In genomic region chr15:95028862-95029486, GRCm38 (mm10) we compare ENCODE assay signal across 23 mouse cellular contexts.
DNase-seq lines count a peak whose midpoint lies in the region; ATAC-seq and TF ChIP-seq lines count a peak whose summit lies in the region.
"Had no signal": no experiment of that assay in that cellular context is flagged by ENCODE, and none has a peak within 500 bp of the region (broad histone marks: within the 10 kb centered on the region; RNA-seq: fewer than 3 reads in every experiment).

No protein-coding gene starts in this region.

- no peak overlapping the region for H3K9ac ChIP-seq in hindbrain, embryonic 12.5 days
- H3K9ac ChIP-seq in hindbrain, postnatal 0 days (replicated peaks; ENCODE audit: low read length), result no peak overlapping the region
- H3K9ac ChIP-seq in forebrain, embryonic 13.5 days, result no peak overlapping the region
- H3K9ac ChIP-seq in forebrain, postnatal 0 days, result no peak overlapping the region
- H3K9ac ChIP-seq: embryonic facial prominence, embryonic 13.5 days; heart, embryonic 15.5 days; hindbrain, embryonic 15.5 days had no signal

- H3K4me3 ChIP-seq in hindbrain, embryonic 12.5 days, result no peak overlapping the region
- H3K4me3 ChIP-seq in hindbrain, postnatal 0 days (ENCODE audit: low read length), result no peak overlapping the region
- H3K4me3 ChIP-seq in forebrain, embryonic 13.5 days, result no peak overlapping the region
- no peak overlapping the region for H3K4me3 ChIP-seq in forebrain, postnatal 0 days (ENCODE audit: low read depth, low read length)
- H3K4me3 ChIP-seq: embryonic facial prominence, embryonic 13.5 days; heart, embryonic 15.5 days; hindbrain, embryonic 10.5 days; hindbrain, embryonic 15.5 days had no signal

- H3K4me1 ChIP-seq in hindbrain, embryonic 12.5 days, result peaks cover 6% of the 10 kb centered on the region
- H3K4me1 ChIP-seq in hindbrain, postnatal 0 days (ENCODE audit: insufficient read depth, low read length), result no peaks in the 10 kb centered on the region
- peaks cover 13% of the 10 kb centered on the region for H3K4me1 ChIP-seq in forebrain, embryonic 13.5 days
- 0 out of 2 replicates have a peak, but pooled peaks cover 7% of the 10 kb centered on the region for H3K4me1 ChIP-seq in forebrain, postnatal 0 days (ENCODE audit: insufficient read depth)
- H3K4me1 ChIP-seq: embryonic facial prominence, embryonic 13.5 days; heart, embryonic 15.5 days; hindbrain, embryonic 10.5 days had no signal

- H3K9me3 ChIP-seq in hindbrain, embryonic 12.5 days (replicated peaks), result no peaks in the 10 kb centered on the region
- H3K9me3 ChIP-seq in hindbrain, postnatal 0 days (ENCODE audit: low read length), result no peaks in the 10 kb centered on the region
- no peaks in the 10 kb centered on the region for H3K9me3 ChIP-seq in forebrain, embryonic 13.5 days (replicated peaks)
- H3K9me3 ChIP-seq in forebrain, postnatal 0 days (ENCODE audit: low read length), result no peaks in the 10 kb centered on the region
- H3K9me3 ChIP-seq: embryonic facial prominence, embryonic 13.5 days; heart, embryonic 15.5 days; hindbrain, embryonic 10.5 days; hindbrain, embryonic 15.5 days had no signal

- no peaks in the 10 kb centered on the region for H3K27me3 ChIP-seq in hindbrain, embryonic 12.5 days
- no peaks in the 10 kb centered on the region for H3K27me3 ChIP-seq in hindbrain, postnatal 0 days (ENCODE audit: insufficient read depth, low read length)
- H3K27me3 ChIP-seq in forebrain, embryonic 13.5 days, result no peaks in the 10 kb centered on the region
- no peaks in the 10 kb centered on the region for H3K27me3 ChIP-seq in forebrain, postnatal 0 days (ENCODE audit: insufficient read depth, low read length)
- H3K27me3 ChIP-seq: embryonic facial prominence, embryonic 13.5 days; heart, embryonic 15.5 days; hindbrain, embryonic 15.5 days; Patski had no signal

- H3K4me2 ChIP-seq in hindbrain, embryonic 12.5 days (replicated peaks), result no peak overlapping the region
- H3K4me2 ChIP-seq in hindbrain, postnatal 0 days (ENCODE audit: low read depth, low read length), result no peak overlapping the region
- peak overlapping the region; percentile 40 for H3K4me2 ChIP-seq in forebrain, embryonic 13.5 days
- no peak overlapping the region for H3K4me2 ChIP-seq in forebrain, postnatal 0 days (ENCODE audit: low read depth)
- H3K4me2 ChIP-seq: embryonic facial prominence, embryonic 13.5 days; heart, embryonic 11.5 days; heart, embryonic 15.5 days; hindbrain, embryonic 15.5 days had no signal

- DNase-seq in hindbrain, postnatal 0 days (ENCODE audit: low spot score), result no peak
- peak; percentile 11 for DNase-seq in retina, postnatal 1 day
- DNase-seq in retina, embryonic 14.5 days (ENCODE audit: low spot score), result no peak
- no peak for DNase-seq in forebrain, postnatal 0 days
- DNase-seq in left cerebral cortex, adult 9 months (ENCODE audit: low spot score in 2 of 2), result no peak
- DNase-seq in adrenal gland, adult 2 months, result no peak
- DNase-seq: adrenal gland, postnatal 10 days; cerebellum, adult 18-20 months; cerebellum, adult 9-11 months; cerebellum, postnatal 36 days; gastrocnemius, postnatal 10 days; heart, adult 18-20 months; heart, postnatal 14 days had no signal

- WGBS in hindbrain, embryonic 12.5 days, result 55% methylated on average over 13 of the region's 13 CpGs
- 46% methylated on average over 13 of the region's 13 CpGs for WGBS in hindbrain, postnatal 0 days
- whole genome bisulfite sequencing in forebrain, embryonic 13.5 days, result 32% methylated on average over 13 of the region's 13 CpGs
- WGBS in forebrain, postnatal 0 days, result 25% methylated on average over 13 of the region's 13 CpGs

- ATAC-seq in hindbrain, embryonic 12.5 days (ENCODE audit: low FRiP score), result peak; percentile 66
- ATAC-seq in hindbrain, postnatal 0 days, result no peak
- peak; percentile 84 for ATAC-seq in forebrain, embryonic 13.5 days
- peak; percentile 72; the same call in 1 of the 2 replicates for ATAC-seq in forebrain, postnatal 0 days
- ATAC-seq: inflammation-experienced regulatory T-cells, adult 6 months; intestine, postnatal 0 days; Patski had no signal

- H3K27ac ChIP-seq in hindbrain, embryonic 12.5 days, result no peak overlapping the region
- no peak overlapping the region for H3K27ac ChIP-seq in hindbrain, postnatal 0 days
- peak overlapping the region; percentile 54; the same call in 1 of the 2 replicates for H3K27ac ChIP-seq in forebrain, embryonic 13.5 days
- no peak overlapping the region for H3K27ac ChIP-seq in forebrain, postnatal 0 days (ENCODE audit: low read depth, low read length)
- H3K27ac ChIP-seq: embryonic facial prominence, embryonic 13.5 days; heart, embryonic 15.5 days; hindbrain, embryonic 10.5 days; hindbrain, embryonic 15.5 days had no signal

- no peak for TF ChIP-seq CTCF in hindbrain, postnatal 0 days (IDR thresholded peaks at IDR 0.05; ENCODE audit: low read depth)
- no peak for TF ChIP-seq CTCF in forebrain, postnatal 0 days (IDR thresholded peaks at IDR 0.05; ENCODE audit: low read depth)

- no peaks in the 10 kb centered on the region for H3K36me3 ChIP-seq in hindbrain, embryonic 12.5 days
- H3K36me3 ChIP-seq in hindbrain, postnatal 0 days (ENCODE audit: insufficient read depth, low read length), result no peaks in the 10 kb centered on the region
- no peaks in the 10 kb centered on the region for H3K36me3 ChIP-seq in forebrain, embryonic 13.5 days (ENCODE audit: poor library complexity, severe bottlenecking)
- no peaks in the 10 kb centered on the region for H3K36me3 ChIP-seq in forebrain, postnatal 0 days (ENCODE audit: insufficient read depth)
- H3K36me3 ChIP-seq: embryonic facial prominence, embryonic 13.5 days; heart, embryonic 15.5 days; hindbrain, embryonic 10.5 days; hindbrain, embryonic 15.5 days had no signal
